Mouse (Mus musculus) embryonic fibroblast, embryonic 13.5 days (primary cell): ENCODE measurements around the gene Krtap5-4. TPM values are rescaled to one million over a fixed set of nuclear protein-coding genes. Genes with fewer than 3 reads are reported as not detected.
"Not testable (repeated sequence)": the region's sequence is repeated elsewhere in the genome, so short reads cannot be mapped to it uniquely, and the experiment has no call there.

ENCODE experiments used
- H3K27ac ChIP-seq: 2 replicates; pipeline ENCODE4 v1.5.1; 2012; ENCODE audit warnings: low read length, control low read depth, inconsistent platforms; ENCODE audit not compliant: insufficient read depth
- H3K4me1 ChIP-seq: 2 replicates; pipeline ENCODE4 v1.6.1; 2011; ENCODE audit warnings: low read length; ENCODE audit not compliant: control insufficient read depth, insufficient read depth
- H3K4me3 ChIP-seq: 2 replicates; pipeline ENCODE4 v1.5.1; 2011; ENCODE audit warnings: mild to moderate bottlenecking, control low read depth, low read length; ENCODE audit not compliant: insufficient read depth
- CTCF ChIP-seq: IDR thresholded peaks from 2 replicates; pipeline ENCODE4 v1.5.1; 2011; ENCODE audit warnings: mild to moderate bottlenecking, control low read depth, low read length, moderate library complexity, borderline replicate concordance; ENCODE audit not compliant: insufficient read depth
- POLR2A ChIP-seq: IDR thresholded peaks from 2 replicates; pipeline ENCODE4 v1.6.1; 2011; ENCODE audit warnings: low read depth, mild to moderate bottlenecking, control low read depth, low read length, moderate library complexity
- polyA plus RNA-seq: library from polyadenylated mRNA; stranded (reverse); fragments of >200 nt; gene quantifications from 2 replicates; pipeline ENCODE4 v1.2.4, GENCODE M21; 2011; ENCODE audit warnings: low read depth; ENCODE audit not compliant: missing spikeins, insufficient read length

Krtap5-4 gene
- polyA plus RNA-seq = not detected in 2 replicates

GRCm38 (mm10) chr7:142303249-142303648 is at the start of gene Krtap5-4:
Gene Krtap5-4, plus strand, starts transcription at chr7:142303549.
- no peak for TF ChIP-seq POLR2A
- no peak for TF ChIP-seq CTCF
- H3K4me3 ChIP-seq = no peak within 1 kb of the TSS
- H3K27ac ChIP-seq = no peak within 1 kb of the TSS
- no peaks in the 10 kb centered on the region for H3K4me1 ChIP-seq

- TF ChIP-seq CTCF (peak; percentile 64; the same call in 1 of the 2 replicates), POLR2A (no peak)
- Histone ChIP-seq H3K4me3 (no peak overlapping the region), H3K27ac (no peak overlapping the region), H3K4me1 (no peaks in the 10 kb centered on the region)
These were observed 47.8 kb upstream of the Krtap5-4 start for GRCm38 (mm10) chr7:142255517-142255916.

GRCm38 (mm10) chr7:142258254-142258653 is 45.1 kb upstream of the Krtap5-4 start, which contains the start of gene Gm2431:
Gene Gm2431, minus strand, starts transcription at chr7:142258354.
- H3K4me3 ChIP-seq = not testable (repeated sequence)

GRCm38 (mm10) chr7:142274263-142274662 is 29.1 kb upstream of the Krtap5-4 start, which contains the start of gene Gm4559:
Gene Gm4559, minus strand, starts transcription at chr7:142274363.
- not testable (repeated sequence) for H3K4me1 ChIP-seq, H3K4me3 ChIP-seq, H3K27ac ChIP-seq

More at GRCm38 (mm10) chr7:142258254-142258653, 45.1 kb upstream of the Krtap5-4 start, which contains the start of gene Gm2431:
- not testable (repeated sequence) for H3K4me1 ChIP-seq, H3K27ac ChIP-seq

GRCm38 (mm10) chr7:142278183-142278582 is 25.2 kb upstream of the Krtap5-4 start:
- not testable (repeated sequence) for H3K4me3 ChIP-seq, H3K4me1 ChIP-seq, H3K27ac ChIP-seq
- peak; percentile 53; the same call in 1 of the 2 replicates for TF ChIP-seq CTCF

- H3K4me1 ChIP-seq, H3K27ac ChIP-seq, H3K4me3 ChIP-seq: not testable (repeated sequence)
These were observed 24.1 kb upstream of the Krtap5-4 start for GRCm38 (mm10) chr7:142279291-142279690.

- H3K4me3 ChIP-seq, H3K27ac ChIP-seq: not testable (repeated sequence)
These were observed 20.5 kb upstream of the Krtap5-4 start for GRCm38 (mm10) chr7:142282847-142283246.

GRCm38 (mm10) chr7:142284023-142284591 is 19.2 kb upstream of the Krtap5-4 start:
- TF ChIP-seq POLR2A = no peak; the same call in 1 of the 2 replicates
- TF ChIP-seq CTCF = no peak
- Histone ChIP-seq H3K27ac (peak overlapping the region; percentile 53), H3K4me1 (no peaks in the 10 kb centered on the region), H3K4me3 (peak overlapping the region; percentile 52)

More at GRCm38 (mm10) chr7:142282847-142283246, 20.5 kb upstream of the Krtap5-4 start:
- not testable (repeated sequence) for H3K4me1 ChIP-seq

- TF ChIP-seq CTCF (no peak), POLR2A (peak; percentile 40; the same call in 1 of the 2 replicates)
- Histone ChIP-seq H3K4me3 (peak overlapping the region; percentile 52), H3K4me1 (no peaks in the 10 kb centered on the region), H3K27ac (peak overlapping the region; percentile 53)
These were observed 18.7 kb upstream of the Krtap5-4 start for GRCm38 (mm10) chr7:142284615-142285080.

- Histone ChIP-seq H3K27ac (no peak overlapping the region), H3K4me1 (no peaks in the 10 kb centered on the region), H3K4me3 (no peak overlapping the region)
- TF ChIP-seq CTCF (peak; percentile 30; the same call in 1 of the 2 replicates), POLR2A (no peak)
These were observed 18.1 kb upstream of the Krtap5-4 start for GRCm38 (mm10) chr7:142285130-142285835.

- H3K4me1 ChIP-seq, H3K4me3 ChIP-seq, H3K27ac ChIP-seq: not testable (repeated sequence)
These were observed 17.3 kb upstream of the Krtap5-4 start for GRCm38 (mm10) chr7:142285910-142286612.
